Mouse (Mus musculus) mouse trophoblast stem cell (cell line): ENCODE measurements around the gene Ret.

Experiments
- in situ Hi-C, 2 experiments: fragments of 300-500 bp; cut with MseI, MboI; formaldehyde crosslinking; loops; 2 replicates in 1 of 2; 3 replicates in 1 of 2; pipeline ENCODE4 v1.15.1; 2025

Ret gene

DNA sequence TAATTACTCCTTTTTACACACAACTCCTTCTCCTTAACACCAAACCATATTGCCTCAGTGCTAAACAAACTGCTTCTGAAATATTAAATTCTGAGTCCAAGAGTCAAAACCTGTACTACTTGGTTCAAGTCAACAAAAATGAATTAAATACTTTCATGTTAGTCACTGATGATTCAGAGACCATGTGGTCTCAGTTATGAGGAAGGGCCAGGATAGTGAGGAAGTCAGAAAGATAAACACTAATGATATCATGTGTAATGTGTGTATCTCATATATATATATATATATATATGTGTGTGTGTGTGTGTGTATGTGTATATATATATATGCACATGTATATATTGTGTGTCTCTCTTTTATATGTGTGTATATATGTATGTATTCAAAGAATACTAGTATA lies 70.9 kb downstream of the Ret start:
- in situ Hi-C loops: no loop called here

DNA sequence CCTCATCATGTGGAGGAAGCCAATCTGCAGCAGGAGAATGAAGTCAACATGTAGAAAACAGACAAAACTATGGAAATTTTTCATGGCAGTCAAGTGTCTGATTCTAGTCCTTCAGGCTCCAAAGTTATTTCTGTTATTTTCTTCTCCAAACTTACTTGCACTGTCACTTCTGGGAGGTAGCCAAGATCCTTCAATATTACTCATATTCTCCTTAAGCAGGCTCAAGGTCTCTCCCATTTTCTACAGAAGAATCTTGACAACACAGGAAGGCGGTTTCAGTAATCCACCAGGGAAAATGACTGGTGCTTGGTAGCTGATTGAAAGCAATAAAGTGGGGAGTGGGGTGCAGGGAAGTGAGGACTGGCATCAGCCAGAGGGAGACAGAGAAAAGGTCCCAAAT lies 74.8 kb downstream of the Ret start:
- in situ Hi-C loops: no loop called here

DNA sequence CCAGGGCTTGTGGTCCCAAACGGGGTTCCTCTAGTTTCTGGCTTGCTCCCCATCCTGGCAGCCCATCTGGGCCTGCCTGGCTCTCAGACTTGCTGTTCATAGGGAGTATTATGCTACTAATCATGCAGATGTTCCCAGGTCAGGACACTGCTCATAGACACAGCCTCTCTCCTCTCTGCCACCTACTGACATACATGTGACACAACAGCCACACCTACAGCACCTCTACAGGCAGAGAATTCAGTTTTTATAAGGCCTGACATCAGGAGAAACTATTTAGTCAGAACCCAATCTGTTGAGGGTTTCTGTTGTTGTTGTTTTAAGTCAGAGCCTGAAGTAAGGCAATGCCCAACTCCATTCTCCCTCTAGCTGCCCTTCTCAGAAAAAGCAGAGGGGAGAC lies 85.7 kb downstream of the Ret start:
- in situ Hi-C loops: no loop called here
